Mouse (Mus musculus): ENCODE results near the gene Cdr2.

DNA sequence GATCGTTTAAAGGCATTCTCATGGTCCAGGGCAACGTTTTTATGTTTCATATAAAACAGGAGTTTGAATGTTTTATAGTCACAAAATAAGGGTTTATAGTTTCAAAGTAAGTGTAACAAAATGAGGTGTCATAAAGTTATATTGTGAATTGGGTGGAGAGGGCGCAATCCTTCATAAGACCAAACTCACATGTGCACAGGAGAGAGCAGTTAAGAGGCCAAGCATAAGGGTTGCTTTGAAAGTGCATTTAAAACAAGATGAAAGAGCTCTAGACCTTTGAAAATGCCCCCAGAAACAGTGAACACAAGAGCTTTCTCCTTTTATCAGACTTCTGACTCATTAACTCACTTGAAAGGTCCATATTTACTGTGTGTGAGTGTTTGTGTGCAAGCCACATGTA lies 44.2 kb upstream of the Cdr2 start:
- TF ChIP-seq CTCF (IDR thresholded peaks at IDR 0.05 in 2 of 3, conservative IDR thresholded peaks at IDR 0.05 in 1 of 3; ENCODE audit: control insufficient read depth in 1 of 3, insufficient read depth in 1 of 3, low read depth in 2 of 3, low read length in 3 of 3, poor library complexity in 1 of 3, severe bottlenecking in 1 of 3) (no peak), GATA1 (IDR thresholded peaks at IDR 0.05; ENCODE audit: low read depth, low read length) (no peak), MAFK (IDR thresholded peaks at IDR 0.05; ENCODE audit: borderline replicate concordance, low read depth, low read length) (no peak), POLR2A (IDR thresholded peaks at IDR 0.05; ENCODE audit: control insufficient read depth in 1 of 2, insufficient read depth in 1 of 2, low read depth in 1 of 2, low read length in 2 of 2, poor library complexity in 1 of 2) (no peak), MXI1 (IDR thresholded peaks at IDR 0.05; ENCODE audit: low read depth, low read length) (no peak), SIN3A (IDR thresholded peaks at IDR 0.05; ENCODE audit: low read length) (no peak), E2F4 (IDR thresholded peaks at IDR 0.05; ENCODE audit: borderline replicate concordance, low read depth, low read length) (no peak), USF1 (IDR thresholded peaks at IDR 0.05; ENCODE audit: low read depth, low read length) (no peak)
